Mouse (Mus musculus) hindbrain, embryonic 14.5 days (tissue): ENCODE data around the gene Fzd1. TPM values are rescaled to one million over a fixed set of nuclear protein-coding genes. Genes with fewer than 3 reads are reported as not detected.

Experiments
- ATAC-seq: fragments of 200-750 bp; cut with Nextera tagmentation; 2 replicates; pipeline ENCODE4 v1.8.0; 2017; ENCODE audit warnings: moderate number of reproducible peaks, mild to moderate bottlenecking, moderate TSS enrichment, moderate library complexity; ENCODE audit not compliant: low FRiP score
- DNase-seq: peaks from one replicate; pipeline ENCODE4 v3.0.0-alpha.2; 2015; ENCODE audit warnings: low spot score
- H3K27ac ChIP-seq: fragments of 300-500 bp; sonication (generic); 2 replicates; pipeline ENCODE4 v1.5.1; 2014; ENCODE audit warnings: mild to moderate bottlenecking, moderate library complexity
- H3K27me3 ChIP-seq: fragments of 300-500 bp; sonication (generic); 2 replicates; pipeline ENCODE4 v1.6.1; 2014; ENCODE audit warnings: mild to moderate bottlenecking, low read length, mixed read lengths; ENCODE audit not compliant: control insufficient read depth, insufficient read depth
- H3K36me3 ChIP-seq: fragments of 300-500 bp; sonication (generic); replicated peaks from 2 replicates; pipeline ENCODE4 v1.6.1; 2014; ENCODE audit not compliant: control insufficient read depth, insufficient read depth
- H3K4me1 ChIP-seq: fragments of 300-500 bp; sonication (generic); replicated peaks from 2 replicates; pipeline ENCODE4 v1.6.1; 2014; ENCODE audit warnings: antibody characterized with exemption, low read length, mixed read lengths; ENCODE audit not compliant: control insufficient read depth, insufficient read depth
- H3K4me2 ChIP-seq: fragments of 300-500 bp; sonication (generic); replicated peaks from 2 replicates; pipeline ENCODE4 v1.6.1; 2014; ENCODE audit warnings: mild to moderate bottlenecking, moderate library complexity
- H3K4me3 ChIP-seq: fragments of 300-500 bp; sonication (generic); replicated peaks from 2 replicates; pipeline ENCODE4 v1.5.1; 2014; ENCODE audit warnings: mild to moderate bottlenecking, low read length
- H3K9ac ChIP-seq: fragments of 300-500 bp; sonication (generic); 2 replicates; pipeline ENCODE4 v1.6.1; 2014
- H3K9me3 ChIP-seq: fragments of 300-500 bp; sonication (generic); 2 replicates; pipeline ENCODE4 v1.6.1; 2016; ENCODE audit warnings: low read length; ENCODE audit not compliant: control insufficient read depth
- WGBS: fragments of 180-500 bp; shearing (Covaris S2); extraction: QIAGEN DNeasy Blood & Tissue Kit; methylation state at CpG from one replicate; pipeline ENCODE4 v1.1.7; 2014; 5-methylcytosine and 5-hydroxymethylcytosine counted together
- polyA plus RNA-seq: library from polyadenylated mRNA; unstranded; fragments of >200 nt; fragmentation: Nextera tagmentation; extraction: Ambion mirVana; gene quantifications from 2 replicates; pipeline ENCODE4 v1.2.1, GENCODE M21; 2014

The Fzd1 gene
- polyA plus RNA-seq, 1 experiment from 2014 or later, result 10.8 TPM

- no peak overlapping the region for H3K4me3 ChIP-seq
- ATAC-seq (no peak), DNase-seq (no peak)
- WGBS, result 73% methylated on average over 3 of the region's 3 CpGs
- 0 out of 2 replicates have a peak, but pooled peaks cover 4% of the 10 kb centered on the region for H3K4me1 ChIP-seq
- H3K36me3 ChIP-seq, result no peaks in the 10 kb centered on the region
- no peak overlapping the region for H3K27ac ChIP-seq
- no peaks in the 10 kb centered on the region; the same call in 1 of the 2 replicates for H3K27me3 ChIP-seq
- no peak overlapping the region for H3K4me2 ChIP-seq
- no peak overlapping the region for H3K9ac ChIP-seq
- H3K9me3 ChIP-seq, result no peaks in the 10 kb centered on the region
Observed at GRCm38 (mm10) chr5:4778274-4778673, 20.4 kb upstream of the Fzd1 start.

- Histone ChIP-seq H3K9me3 (no peaks in the 10 kb centered on the region), H3K4me3 (no peak overlapping the region), H3K36me3 (no peaks in the 10 kb centered on the region), H3K4me2 (no peak overlapping the region), H3K27ac (no peak overlapping the region), H3K4me1 (0 out of 2 replicates have a peak, but pooled peaks cover 6% of the 10 kb centered on the region), H3K9ac (no peak overlapping the region), H3K27me3 (no peaks in the 10 kb centered on the region; the same call in 1 of the 2 replicates)
- WGBS, result 65% methylated on average over 2 of the region's 2 CpGs
- DNase-seq (no peak), ATAC-seq (no peak)
Observed at GRCm38 (mm10) chr5:4776495-4776894, 18.7 kb upstream of the Fzd1 start.

GRCm38 (mm10) chr5:4773090-4773772 lies 15.4 kb upstream of the Fzd1 start:
- H3K27me3 ChIP-seq, result no peaks in the 10 kb centered on the region
- 19% methylated on average over 9 of the region's 9 CpGs for WGBS
- 0 out of 2 replicates have a peak, but pooled peaks cover 6% of the 10 kb centered on the region for H3K4me1 ChIP-seq
- ATAC-seq (no peak), DNase-seq (no peak)
- no peak overlapping the region for H3K9ac ChIP-seq
- no peak overlapping the region for H3K4me2 ChIP-seq
- no peak overlapping the region for H3K4me3 ChIP-seq
- H3K9me3 ChIP-seq, result no peaks in the 10 kb centered on the region
- 0 out of 2 replicates have a peak overlapping the region, but pooled peaks have one; percentile 27 for H3K27ac ChIP-seq
- H3K36me3 ChIP-seq, result no peaks in the 10 kb centered on the region

GRCm38 (mm10) chr5:4770609-4771008 lies 12.8 kb upstream of the Fzd1 start:
- Histone ChIP-seq H3K4me1 (0 out of 2 replicates have a peak, but pooled peaks cover 6% of the 10 kb centered on the region), H3K4me2 (no peak overlapping the region), H3K4me3 (no peak overlapping the region), H3K27me3 (no peaks in the 10 kb centered on the region), H3K9me3 (no peaks in the 10 kb centered on the region), H3K27ac (no peak overlapping the region), H3K9ac (no peak overlapping the region), H3K36me3 (no peaks in the 10 kb centered on the region)
- 84% methylated on average over 1 of the region's 1 CpGs for WGBS
- DNase-seq (no peak), ATAC-seq (no peak)

GRCm38 (mm10) chr5:4767896-4768295 lies 10.1 kb upstream of the Fzd1 start:
- Histone ChIP-seq H3K4me3 (no peak overlapping the region), H3K27me3 (no peaks in the 10 kb centered on the region), H3K27ac (no peak overlapping the region), H3K36me3 (no peaks in the 10 kb centered on the region), H3K9ac (no peak overlapping the region), H3K4me1 (no peaks in the 10 kb centered on the region), H3K9me3 (no peaks in the 10 kb centered on the region), H3K4me2 (no peak overlapping the region)
- ATAC-seq (no peak), DNase-seq (no peak)
- WGBS, result 80% methylated on average over 2 of the region's 2 CpGs

- Histone ChIP-seq H3K4me3 (no peak overlapping the region), H3K4me2 (no peak overlapping the region), H3K27me3 (no peaks in the 10 kb centered on the region), H3K9me3 (no peaks in the 10 kb centered on the region), H3K27ac (no peak overlapping the region), H3K9ac (no peak overlapping the region), H3K4me1 (no peaks in the 10 kb centered on the region), H3K36me3 (no peaks in the 10 kb centered on the region)
- 72% methylated on average over 5 of the region's 5 CpGs for WGBS
- ATAC-seq, result no peak
- no peak for DNase-seq
Observed at GRCm38 (mm10) chr5:4766719-4767118, 8.9 kb upstream of the Fzd1 start.

GRCm38 (mm10) chr5:4761891-4762290 lies 4.1 kb upstream of the Fzd1 start:
- Histone ChIP-seq H3K4me2 (no peak overlapping the region), H3K27ac (no peak overlapping the region), H3K36me3 (no peaks in the 10 kb centered on the region), H3K27me3 (0 out of 2 replicates have a peak, but pooled peaks cover 6% of the 10 kb centered on the region), H3K9ac (no peak overlapping the region), H3K4me3 (no peak overlapping the region), H3K4me1 (0 out of 2 replicates have a peak, but pooled peaks cover 3% of the 10 kb centered on the region), H3K9me3 (no peaks in the 10 kb centered on the region)
- ATAC-seq (no peak), DNase-seq (no peak)

- 1% methylated on average over 23 of the region's 23 CpGs for WGBS
- ATAC-seq, result no peak
- Histone ChIP-seq H3K4me1 (peaks cover 19% of the 10 kb centered on the region), H3K9ac (peak overlapping the region; percentile 67), H3K36me3 (no peaks in the 10 kb centered on the region), H3K27ac (peak overlapping the region; percentile 66), H3K4me2 (peak overlapping the region; percentile 99), H3K9me3 (no peaks in the 10 kb centered on the region), H3K27me3 (peaks cover 10% of the 10 kb centered on the region; the same call in 1 of the 2 replicates), H3K4me3 (peak overlapping the region; percentile 79)
- DNase-seq, result no peak
Observed at GRCm38 (mm10) chr5:4758331-4759080, 671 bp upstream of the Fzd1 start.

GRCm38 (mm10) chr5:4756871-4757711 lies 744 bp downstream of the Fzd1 start:
- WGBS, result under 1% methylated on average over 79 of the region's 80 CpGs
- Histone ChIP-seq H3K27me3 (peaks cover 10% of the 10 kb centered on the region; the same call in 1 of the 2 replicates), H3K27ac (peak overlapping the region; percentile 86), H3K4me1 (peaks cover 19% of the 10 kb centered on the region), H3K36me3 (no peaks in the 10 kb centered on the region), H3K4me2 (peak overlapping the region; percentile 99), H3K4me3 (peak overlapping the region; percentile 79), H3K9ac (peak overlapping the region; percentile 67), H3K9me3 (no peaks in the 10 kb centered on the region)
- DNase-seq, result peak; percentile 52
- ATAC-seq, result peak; percentile 39
